Mouse (Mus musculus) frontal cortex, adult 2 months (tissue): Measurements from ENCODE around the gene Nr0b1. TPM values are rescaled to one million over a fixed set of nuclear protein-coding genes. Genes with fewer than 3 reads are reported as not detected.

ENCODE experiments used
- DNase-seq, 2 experiments: peaks; one replicate each; pipeline ENCODE4 v3.0.0; 2022; ENCODE audit warnings: low spot score in 1 of 2; ENCODE audit errors: extremely low spot score in 1 of 2
- polyA plus RNA-seq: library from polyadenylated mRNA; depleted of rRNA; stranded (reverse); fragments of >200 nt; gene quantifications from 2 replicates; pipeline ENCODE4 v1.2.3, GENCODE M21; 2012; rRNA removed

Gene Nr0b1
- 0.04 TPM in 1 of 2 replicates, not detected in the other for polyA plus RNA-seq

DNA sequence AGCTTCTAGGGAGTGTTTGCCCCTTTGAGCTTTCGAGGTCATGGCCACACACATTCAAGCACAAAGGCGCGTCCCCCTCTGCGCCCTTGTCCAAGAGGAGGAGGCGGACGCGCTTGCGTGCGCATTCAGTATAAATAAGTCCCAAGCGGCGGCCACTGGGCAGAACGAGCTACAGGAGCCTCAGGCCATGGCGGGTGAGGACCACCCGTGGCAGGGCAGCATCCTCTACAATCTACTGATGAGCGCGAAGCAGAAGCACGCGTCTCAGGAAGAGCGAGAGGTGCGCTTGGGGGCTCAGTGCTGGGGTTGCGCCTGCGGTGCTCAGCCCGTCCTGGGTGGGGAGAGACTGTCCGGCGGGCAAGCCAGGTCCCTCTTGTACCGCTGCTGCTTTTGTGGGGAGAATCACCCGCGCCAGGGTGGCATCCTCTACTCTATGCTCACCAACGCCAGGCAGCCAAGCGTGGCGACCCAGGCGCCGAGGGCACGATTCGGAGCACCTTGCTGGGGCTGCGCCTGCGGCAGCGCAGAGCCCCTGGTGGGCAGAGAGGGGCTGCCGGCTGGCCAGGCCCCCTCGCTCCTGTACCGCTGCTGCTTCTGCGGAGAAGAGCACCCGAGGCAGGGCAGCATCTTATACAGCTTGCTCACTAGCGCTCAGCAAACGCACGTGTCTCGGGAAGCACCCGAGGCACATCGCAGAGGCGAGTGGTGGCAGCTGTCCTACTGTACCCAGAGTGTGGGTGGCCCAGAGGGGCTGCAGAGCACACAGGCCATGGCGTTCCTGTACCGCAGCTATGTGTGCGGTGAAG is at the start of gene Nr0b1:
Nr0b1 (plus strand) TSS at position 151 of the 806 bp plus-strand sequence.
- no peak for DNase-seq

DNA sequence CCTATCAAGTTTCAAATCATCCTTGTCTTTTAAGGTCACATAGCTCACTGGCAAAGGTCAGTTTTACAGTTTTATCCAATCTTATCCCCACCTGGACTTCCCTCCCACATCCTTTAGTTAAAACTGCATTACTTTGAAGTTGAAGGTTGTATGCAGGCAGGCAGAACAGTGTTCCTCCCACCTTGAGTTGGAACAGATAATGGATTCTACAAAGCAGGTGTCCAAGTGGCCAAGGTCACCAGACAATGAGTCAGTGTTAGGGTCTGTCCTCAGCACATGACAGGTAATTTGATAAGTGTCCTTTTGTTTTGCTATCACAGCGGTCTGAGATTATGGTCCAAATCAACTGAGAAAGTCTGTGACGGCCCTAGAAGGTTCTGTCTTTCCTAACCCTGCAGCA is 4.3 kb upstream of the Nr0b1 start:
- no peak for DNase-seq

DNA sequence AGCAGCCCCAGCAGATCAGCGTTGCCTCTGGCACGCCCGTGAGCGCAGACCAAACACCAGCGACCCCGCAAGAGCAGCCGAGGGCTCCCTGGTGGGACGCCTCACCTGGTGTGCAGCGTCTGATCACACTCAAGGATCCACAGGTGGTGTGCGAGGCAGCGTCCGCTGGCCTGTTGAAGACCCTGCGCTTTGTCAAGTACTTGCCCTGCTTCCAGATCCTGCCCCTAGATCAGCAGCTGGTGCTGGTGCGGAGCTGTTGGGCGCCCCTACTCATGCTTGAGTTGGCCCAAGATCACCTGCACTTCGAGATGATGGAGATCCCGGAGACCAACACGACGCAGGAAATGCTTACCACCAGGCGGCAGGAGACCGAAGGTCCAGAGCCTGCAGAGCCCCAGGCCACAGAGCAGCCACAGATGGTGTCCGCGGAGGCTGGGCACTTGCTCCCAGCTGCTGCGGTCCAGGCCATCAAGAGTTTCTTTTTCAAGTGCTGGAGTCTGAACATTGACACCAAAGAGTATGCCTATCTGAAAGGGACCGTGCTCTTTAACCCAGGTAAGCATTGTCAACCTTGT is 943 bp downstream of the Nr0b1 start:
- no peak for DNase-seq

DNA sequence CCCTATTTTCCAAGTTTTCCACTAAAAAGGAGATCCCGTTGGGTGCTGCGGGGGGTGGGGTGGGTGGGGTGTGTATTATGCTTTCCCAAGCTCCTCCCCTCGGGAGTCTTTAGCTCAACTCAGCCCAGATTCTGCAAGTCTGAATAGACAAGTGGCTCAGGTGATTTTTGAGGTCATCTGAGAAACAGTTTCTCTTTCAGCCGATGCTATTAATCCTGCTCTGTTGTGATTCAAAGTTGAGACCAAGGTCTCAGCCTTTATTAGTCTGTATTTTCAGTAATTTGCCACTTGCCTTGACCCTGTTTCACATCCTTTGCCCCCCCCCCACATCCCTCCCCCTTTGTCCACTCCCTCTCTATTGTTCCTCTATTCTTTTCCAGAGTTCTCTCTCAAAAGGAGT is 1.8 kb downstream of the Nr0b1 start:
- no peak for DNase-seq

DNA sequence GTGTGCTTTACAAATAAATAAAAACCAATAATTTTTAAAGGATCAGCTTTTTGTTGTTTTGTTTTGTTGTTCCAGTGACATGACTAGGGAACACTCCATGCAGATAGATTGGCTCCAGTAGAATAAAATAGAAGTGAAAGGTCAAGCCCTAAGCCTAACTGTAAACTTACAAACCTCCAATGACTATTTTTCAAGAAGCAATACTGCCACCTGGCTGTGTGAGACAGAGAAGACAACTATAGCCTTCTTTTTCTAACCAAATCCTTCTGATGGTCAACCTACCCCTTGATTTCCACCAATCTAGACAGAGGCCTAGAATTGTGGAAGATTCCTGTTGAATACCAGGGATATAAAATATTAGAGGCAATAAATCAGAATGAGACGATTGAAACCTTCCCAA is 45.7 kb downstream of the Nr0b1 start:
- peak in 1 of 2 experiments; percentile 12 for DNase-seq

Other genes with a start within 250 kb of the Nr0b1 start
- gene Samt3, start 147.6 kb upstream of the Nr0b1 start, polyA plus RNA-seq: not detected in 2 replicates
- gene Mageb4, start 113.3 kb downstream of the Nr0b1 start, polyA plus RNA-seq: not detected in 2 replicates